Mouse (Mus musculus): Measurements from ENCODE around the gene Cog8. TPM values are rescaled to one million over a fixed set of nuclear protein-coding genes. Genes with fewer than 3 reads are reported as not detected.
A peak's percentile ranks its signal among the peaks of the same experiment; 100 is the strongest.
"Not testable (repeated sequence)": the region's sequence is repeated elsewhere in the genome, so short reads cannot be mapped to it uniquely, and the experiment has no call there.

The Cog8 gene
- polyA plus RNA-seq, 1 experiment from 2014 or later: 14.6 TPM

DNA sequence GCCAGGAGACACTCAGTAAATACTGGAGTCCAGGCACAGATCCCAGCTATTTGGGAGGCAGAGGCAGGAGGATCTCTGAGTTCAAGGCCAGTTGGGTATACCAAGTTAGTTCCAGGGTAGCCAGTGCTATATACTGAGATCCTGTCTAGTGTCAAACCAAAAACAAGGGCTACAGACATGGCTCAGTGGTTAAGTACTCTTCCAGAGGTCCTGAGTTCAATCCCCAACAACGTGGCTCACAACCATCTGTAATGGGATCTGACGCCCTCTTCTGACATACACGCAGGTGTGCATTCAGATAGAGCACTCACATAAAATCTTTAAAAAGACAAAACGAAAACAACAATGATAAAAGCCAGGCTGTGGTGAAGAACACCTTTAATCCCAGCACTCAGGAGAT lies 7.0 kb downstream of the Cog8 start:
- H3K27ac ChIP-seq (ENCODE audit: low read length): no peak overlapping the region
- H3K4me2 ChIP-seq (ENCODE audit: low read depth, low read length): 0 out of 2 replicates have a peak overlapping the region, but pooled peaks have one; percentile 81
- 69% methylated on average over 4 of the region's 4 CpGs for WGBS (ENCODE audit: insufficient replicate concordance)
- no peaks in the 10 kb centered on the region for H3K9me3 ChIP-seq (replicated peaks; ENCODE audit: control insufficient read depth, low read length)
- H3K36me3 ChIP-seq (ENCODE audit: control insufficient read depth, insufficient read depth): peaks cover 54% of the 10 kb centered on the region
- H3K9ac ChIP-seq (ENCODE audit: low read depth, low read length): no peak overlapping the region
- peaks cover 17% of the 10 kb centered on the region for H3K4me1 ChIP-seq (ENCODE audit: control insufficient read depth, low read depth, low read length)
- ATAC-seq (ENCODE audit: low read depth): no peak
- H3K4me3 ChIP-seq (ENCODE audit: low read depth, low read length): no peak overlapping the region
- no peaks in the 10 kb centered on the region for H3K27me3 ChIP-seq (ENCODE audit: control insufficient read depth, insufficient read depth, low read depth, low read length)

DNA sequence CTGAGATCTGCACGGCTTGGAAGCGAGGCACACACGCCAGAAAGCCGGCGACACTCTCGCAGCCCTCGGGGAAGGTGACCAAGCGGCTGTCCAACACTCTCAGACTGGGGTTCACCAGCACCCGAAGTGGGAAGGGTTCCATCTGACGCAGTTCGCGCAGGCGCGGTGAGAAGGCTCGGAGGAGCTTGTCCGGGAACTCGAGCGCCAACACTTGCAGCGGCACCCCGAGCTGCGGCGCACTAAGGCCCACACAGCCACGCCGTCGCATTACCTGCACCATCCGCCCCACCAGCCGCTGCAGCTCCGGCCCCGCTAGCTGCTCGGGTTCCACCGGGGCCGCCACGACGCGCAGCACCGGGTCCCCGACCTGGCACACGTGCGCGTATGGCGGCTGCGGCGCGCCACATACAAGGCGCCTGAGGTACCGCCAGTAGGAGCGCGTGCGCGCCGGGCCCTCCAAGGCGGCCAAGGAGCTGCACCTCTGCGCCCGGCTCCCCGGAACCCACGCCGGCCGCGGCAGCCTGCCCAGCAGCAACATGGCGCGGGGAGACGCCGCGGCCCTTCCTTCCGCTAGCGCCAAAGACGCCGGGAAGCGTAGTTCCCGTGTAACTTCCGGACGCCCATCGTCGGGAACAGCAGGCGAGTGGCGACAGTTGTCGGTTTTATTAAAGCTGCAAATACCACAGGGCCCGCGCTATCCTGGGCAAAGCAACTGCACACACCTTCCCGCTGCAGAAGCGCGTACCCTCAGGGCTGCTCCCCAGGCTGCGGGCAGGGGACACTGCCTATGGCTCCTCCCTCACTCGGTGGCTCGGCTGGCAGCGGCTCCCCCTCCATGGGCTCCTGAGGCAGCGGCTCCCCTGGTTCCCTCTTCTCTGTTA lies 8.2 kb downstream of the Cog8 start, which contains the start of gene Pdf:
Gene Pdf, minus strand, starts transcription at position 554 of the 881 bp plus-strand sequence.
- WGBS (ENCODE audit: insufficient replicate concordance): under 1% methylated on average over 87 of the region's 87 CpGs
- ATAC-seq (ENCODE audit: low read depth): peak; percentile 76
- Histone ChIP-seq H3K9me3 (replicated peaks; ENCODE audit: control insufficient read depth, low read length) (no peaks in the 10 kb centered on the region), H3K27me3 (ENCODE audit: control insufficient read depth, insufficient read depth, low read depth, low read length) (no peaks in the 10 kb centered on the region), H3K4me1 (ENCODE audit: control insufficient read depth, low read depth, low read length) (peaks cover 17% of the 10 kb centered on the region), H3K27ac (ENCODE audit: low read length) (peak within 1 kb of the TSS; percentile 85), H3K36me3 (ENCODE audit: control insufficient read depth, insufficient read depth) (peaks cover 53% of the 10 kb centered on the region), H3K4me2 (ENCODE audit: low read depth, low read length) (peak within 1 kb of the TSS; percentile 81), H3K9ac (ENCODE audit: low read depth, low read length) (peak within 1 kb of the TSS; percentile 75), H3K4me3 (ENCODE audit: low read depth, low read length) (peak within 1 kb of the TSS; percentile 76)

DNA sequence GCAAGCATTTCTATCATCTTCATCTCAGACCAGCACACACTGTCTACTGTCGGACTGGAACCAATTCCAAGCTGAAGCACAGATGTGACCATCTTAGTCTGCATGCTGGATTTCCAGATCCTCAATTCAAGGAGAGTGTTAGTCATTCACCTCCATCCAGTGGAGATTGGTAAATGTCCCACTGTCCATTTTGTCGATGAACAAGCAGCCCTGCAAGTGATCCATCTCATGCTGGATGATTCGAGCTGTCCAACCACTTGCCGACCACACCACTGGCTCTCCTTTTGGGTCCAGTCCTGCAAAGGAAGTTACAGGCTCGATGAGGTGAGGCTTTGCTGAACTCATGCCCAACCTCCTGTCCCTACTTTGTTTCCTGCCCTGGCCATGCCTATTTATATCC lies 9.5 kb downstream of the Cog8 start:
- no peak for ATAC-seq (ENCODE audit: low read depth)
- H3K27ac ChIP-seq (ENCODE audit: low read length): no peak overlapping the region
- peaks cover 48% of the 10 kb centered on the region for H3K36me3 ChIP-seq (ENCODE audit: control insufficient read depth, insufficient read depth)
- 65% methylated on average over 5 of the region's 5 CpGs for WGBS (ENCODE audit: insufficient replicate concordance)
- H3K9me3 ChIP-seq (replicated peaks; ENCODE audit: control insufficient read depth, low read length): no peaks in the 10 kb centered on the region
- H3K9ac ChIP-seq (ENCODE audit: low read depth, low read length): no peak overlapping the region
- peaks cover 17% of the 10 kb centered on the region for H3K4me1 ChIP-seq (ENCODE audit: control insufficient read depth, low read depth, low read length)
- H3K4me2 ChIP-seq (ENCODE audit: low read depth, low read length): no peak overlapping the region
- H3K27me3 ChIP-seq (ENCODE audit: control insufficient read depth, insufficient read depth, low read depth, low read length): no peaks in the 10 kb centered on the region
- no peak overlapping the region for H3K4me3 ChIP-seq (ENCODE audit: low read depth, low read length)

DNA sequence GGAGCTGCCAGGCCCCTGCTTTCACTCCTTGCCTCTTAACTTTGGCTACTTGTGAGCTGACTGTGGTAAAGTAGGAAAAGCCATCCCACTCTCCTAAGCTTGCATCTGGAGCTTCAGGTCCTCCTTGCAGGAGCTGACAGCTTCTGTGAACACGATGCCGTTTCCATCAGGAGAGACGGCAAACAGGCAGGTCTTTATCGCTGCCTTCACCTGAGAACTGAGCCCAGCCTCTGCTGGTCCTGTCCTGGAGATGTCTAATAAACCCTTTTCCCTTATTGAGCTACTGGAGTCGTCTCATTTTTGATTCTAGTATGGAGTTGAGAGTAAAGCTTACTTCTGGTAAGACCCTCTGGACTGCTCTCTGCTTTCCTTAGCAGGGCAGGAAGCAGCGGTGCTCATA lies 11.0 kb downstream of the Cog8 start:
- no peaks in the 10 kb centered on the region for H3K9me3 ChIP-seq (replicated peaks; ENCODE audit: control insufficient read depth, low read length)
- H3K9ac ChIP-seq (ENCODE audit: low read depth, low read length): no peak overlapping the region
- H3K4me3 ChIP-seq (ENCODE audit: low read depth, low read length): no peak overlapping the region
- peaks cover 17% of the 10 kb centered on the region for H3K4me1 ChIP-seq (ENCODE audit: control insufficient read depth, low read depth, low read length)
- H3K36me3 ChIP-seq (ENCODE audit: control insufficient read depth, insufficient read depth): peaks cover 45% of the 10 kb centered on the region
- 80% methylated on average over 6 of the region's 6 CpGs for WGBS (ENCODE audit: insufficient replicate concordance)
- no peak overlapping the region for H3K27ac ChIP-seq (ENCODE audit: low read length)
- no peaks in the 10 kb centered on the region for H3K27me3 ChIP-seq (ENCODE audit: control insufficient read depth, insufficient read depth, low read depth, low read length)
- no peak for ATAC-seq (ENCODE audit: low read depth)
- no peak overlapping the region for H3K4me2 ChIP-seq (ENCODE audit: low read depth, low read length)

DNA sequence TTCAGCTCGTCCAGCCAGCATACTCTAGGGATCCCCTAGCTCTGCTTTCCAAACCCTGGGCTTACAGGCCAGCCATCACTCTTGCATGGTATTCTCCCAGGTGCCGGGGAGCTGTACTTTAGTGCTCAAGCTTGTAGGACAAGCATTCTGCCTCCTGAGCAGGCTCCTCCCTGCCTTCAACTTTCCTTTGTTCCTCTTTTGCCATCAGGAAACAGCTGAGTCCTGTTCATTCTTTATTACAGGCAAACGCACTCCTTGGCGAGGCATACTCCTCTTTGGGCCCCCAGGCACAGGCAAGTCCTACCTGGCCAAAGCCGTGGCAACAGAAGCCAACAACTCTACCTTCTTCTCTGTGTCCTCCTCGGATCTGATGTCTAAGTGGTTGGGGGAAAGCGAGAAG lies 15.9 kb downstream of the Cog8 start:
- Histone ChIP-seq H3K9ac (ENCODE audit: low read depth, low read length) (no peak overlapping the region), H3K4me2 (ENCODE audit: low read depth, low read length) (no peak overlapping the region), H3K36me3 (ENCODE audit: control insufficient read depth, insufficient read depth) (peaks cover 34% of the 10 kb centered on the region), H3K4me3 (ENCODE audit: low read depth, low read length) (no peak overlapping the region), H3K27me3 (ENCODE audit: control insufficient read depth, insufficient read depth, low read depth, low read length) (no peaks in the 10 kb centered on the region), H3K27ac (ENCODE audit: low read length) (no peak overlapping the region), H3K9me3 (replicated peaks; ENCODE audit: control insufficient read depth, low read length) (no peaks in the 10 kb centered on the region), H3K4me1 (ENCODE audit: control insufficient read depth, low read depth, low read length) (no peaks in the 10 kb centered on the region)
- WGBS (ENCODE audit: insufficient replicate concordance): 50% methylated on average over 7 of the region's 7 CpGs
- no peak for ATAC-seq (ENCODE audit: low read depth)

DNA sequence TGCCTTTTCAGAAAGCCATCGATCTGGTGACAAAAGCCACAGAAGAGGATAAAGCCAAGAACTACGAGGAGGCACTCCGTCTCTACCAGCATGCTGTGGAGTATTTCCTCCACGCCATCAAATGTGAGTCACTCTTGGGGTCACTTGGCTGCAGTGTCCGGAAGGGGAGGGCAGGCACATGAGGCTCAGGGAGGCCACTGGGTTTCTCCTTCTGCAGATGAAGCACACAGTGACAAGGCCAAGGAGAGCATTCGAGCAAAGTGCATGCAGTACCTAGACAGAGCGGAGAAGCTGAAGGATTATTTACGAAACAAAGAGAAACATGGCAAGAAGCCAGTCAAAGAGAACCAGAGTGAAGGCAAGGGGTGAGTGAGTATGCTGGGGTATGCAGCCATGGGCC lies 19.9 kb downstream of the Cog8 start:
- no peak for ATAC-seq (ENCODE audit: low read depth)
- Histone ChIP-seq H3K36me3 (ENCODE audit: control insufficient read depth, insufficient read depth) (peaks cover 2% of the 10 kb centered on the region; the same call in 1 of the 2 replicates), H3K4me2 (ENCODE audit: low read depth, low read length) (no peak overlapping the region), H3K27me3 (ENCODE audit: control insufficient read depth, insufficient read depth, low read depth, low read length) (no peaks in the 10 kb centered on the region), H3K9me3 (replicated peaks; ENCODE audit: control insufficient read depth, low read length) (no peaks in the 10 kb centered on the region), H3K27ac (ENCODE audit: low read length) (no peak overlapping the region), H3K4me1 (ENCODE audit: control insufficient read depth, low read depth, low read length) (peaks cover 12% of the 10 kb centered on the region), H3K4me3 (ENCODE audit: low read depth, low read length) (no peak overlapping the region), H3K9ac (ENCODE audit: low read depth, low read length) (no peak overlapping the region)
- WGBS (ENCODE audit: insufficient replicate concordance): 78% methylated on average over 8 of the region's 8 CpGs

DNA sequence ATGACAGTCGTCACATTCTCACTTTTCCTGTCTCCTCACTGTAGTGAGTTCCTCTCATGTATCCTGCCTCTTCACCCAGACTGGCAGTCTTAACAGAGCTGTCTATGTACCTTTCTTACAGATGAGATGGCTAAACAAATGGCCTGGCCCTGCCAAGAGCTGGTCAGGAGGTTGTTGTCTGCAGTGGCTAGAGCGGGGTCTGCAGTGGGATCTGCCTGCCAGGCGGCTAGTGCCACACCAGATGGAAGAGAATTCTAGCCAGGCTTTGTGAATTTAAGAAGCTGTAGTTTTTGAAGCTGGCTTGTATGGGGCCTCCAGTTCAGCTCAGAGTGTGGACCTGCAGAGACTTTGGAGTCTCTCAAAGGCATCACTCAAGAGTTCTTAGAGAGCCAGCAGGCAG lies 20.8 kb downstream of the Cog8 start:
- Histone ChIP-seq H3K4me2 (ENCODE audit: low read depth, low read length) (no peak overlapping the region), H3K4me1 (ENCODE audit: control insufficient read depth, low read depth, low read length) (peaks cover 14% of the 10 kb centered on the region), H3K9ac (ENCODE audit: low read depth, low read length) (no peak overlapping the region), H3K9me3 (replicated peaks; ENCODE audit: control insufficient read depth, low read length) (no peaks in the 10 kb centered on the region), H3K4me3 (ENCODE audit: low read depth, low read length) (no peak overlapping the region), H3K27me3 (ENCODE audit: control insufficient read depth, insufficient read depth, low read depth, low read length) (no peaks in the 10 kb centered on the region), H3K36me3 (ENCODE audit: control insufficient read depth, insufficient read depth) (no peaks in the 10 kb centered on the region; the same call in 1 of the 2 replicates), H3K27ac (ENCODE audit: low read length) (no peak overlapping the region)
- WGBS (ENCODE audit: insufficient replicate concordance): 68% methylated on average over 3 of the region's 3 CpGs
- no peak for ATAC-seq (ENCODE audit: low read depth)

DNA sequence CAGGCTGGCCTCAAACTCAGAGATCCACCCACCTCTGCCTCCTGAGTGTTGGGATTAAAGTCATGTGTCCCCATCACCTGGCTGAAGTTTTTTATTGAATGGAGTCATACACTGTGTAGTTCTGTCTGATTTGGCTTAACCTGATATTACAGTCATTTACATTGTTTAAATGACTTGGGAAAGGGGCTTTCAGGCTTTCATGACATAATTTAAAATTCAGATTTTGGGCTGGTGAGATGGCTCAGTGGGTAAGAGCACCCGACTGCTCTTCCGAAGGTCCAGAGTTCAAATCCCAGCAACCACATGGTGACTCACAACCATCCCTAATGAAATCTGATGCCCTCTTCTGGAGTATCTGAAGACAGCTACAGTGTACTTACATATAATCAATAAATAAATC lies 22.9 kb downstream of the Cog8 start:
- H3K4me1 ChIP-seq (ENCODE audit: control insufficient read depth, low read depth, low read length): peaks cover 14% of the 10 kb centered on the region
- not testable (repeated sequence) for H3K9ac ChIP-seq (ENCODE audit: low read depth, low read length); H3K4me2 ChIP-seq (ENCODE audit: low read depth, low read length); ATAC-seq (ENCODE audit: low read depth); H3K27me3 ChIP-seq (ENCODE audit: control insufficient read depth, insufficient read depth, low read depth, low read length); H3K27ac ChIP-seq (ENCODE audit: low read length); H3K9me3 ChIP-seq (replicated peaks; ENCODE audit: control insufficient read depth, low read length); H3K4me3 ChIP-seq (ENCODE audit: low read depth, low read length); H3K36me3 ChIP-seq (ENCODE audit: control insufficient read depth, insufficient read depth)
- 87% methylated on average over 2 of the region's 2 CpGs for WGBS (ENCODE audit: insufficient replicate concordance)

DNA sequence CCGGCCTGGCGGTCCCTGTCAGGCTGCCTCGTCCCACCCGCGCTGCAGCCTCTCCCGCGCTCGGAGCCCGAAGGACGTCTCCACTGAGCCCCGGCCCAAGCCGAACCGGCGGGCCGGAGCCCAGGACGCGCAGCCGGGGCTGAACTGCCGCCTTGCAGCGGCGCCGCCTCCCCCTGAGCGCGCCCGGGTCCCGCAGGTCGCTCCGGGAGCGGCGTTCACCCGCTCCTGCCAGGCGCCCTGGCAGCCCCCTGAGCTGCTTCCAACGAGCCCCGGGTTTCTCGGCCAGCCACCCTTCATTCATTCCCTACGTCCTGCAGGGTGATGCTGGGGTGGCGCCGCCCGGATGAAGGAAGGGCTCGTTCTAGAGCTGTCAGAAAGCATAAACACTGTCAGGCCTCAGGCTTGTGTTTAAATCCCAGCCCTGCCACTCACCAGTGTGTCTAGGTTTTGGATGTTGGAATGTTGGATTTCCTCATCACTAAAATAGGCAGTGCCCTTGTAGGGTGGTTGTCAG lies 24.9 kb downstream of the Cog8 start:
- H3K9me3 ChIP-seq (replicated peaks; ENCODE audit: control insufficient read depth, low read length): no peaks in the 10 kb centered on the region
- no peaks in the 10 kb centered on the region for H3K27me3 ChIP-seq (ENCODE audit: control insufficient read depth, insufficient read depth, low read depth, low read length)
- H3K36me3 ChIP-seq (ENCODE audit: control insufficient read depth, insufficient read depth): no peaks in the 10 kb centered on the region
- ATAC-seq (ENCODE audit: low read depth): no peak
- H3K9ac ChIP-seq (ENCODE audit: low read depth, low read length): peak overlapping the region; percentile 96
- H3K4me1 ChIP-seq (ENCODE audit: control insufficient read depth, low read depth, low read length): peaks cover 14% of the 10 kb centered on the region
- H3K4me2 ChIP-seq (ENCODE audit: low read depth, low read length): peak overlapping the region; percentile 70
- WGBS (ENCODE audit: insufficient replicate concordance): 0% methylated on average over 36 of the region's 40 CpGs
- H3K4me3 ChIP-seq (ENCODE audit: low read depth, low read length): peak overlapping the region; percentile 85
- peak overlapping the region; percentile 90 for H3K27ac ChIP-seq (ENCODE audit: low read length)

Data from liver, embryonic 16.5 days (tissue).